Mouse (Mus musculus): ENCODE data around the gene A730009L09Rik. TPM values are rescaled to one million over a fixed set of nuclear protein-coding genes. Genes with fewer than 3 reads are reported as not detected.

Gene A730009L09Rik
- polyA plus RNA-seq, 1 experiment = not detected

DNA sequence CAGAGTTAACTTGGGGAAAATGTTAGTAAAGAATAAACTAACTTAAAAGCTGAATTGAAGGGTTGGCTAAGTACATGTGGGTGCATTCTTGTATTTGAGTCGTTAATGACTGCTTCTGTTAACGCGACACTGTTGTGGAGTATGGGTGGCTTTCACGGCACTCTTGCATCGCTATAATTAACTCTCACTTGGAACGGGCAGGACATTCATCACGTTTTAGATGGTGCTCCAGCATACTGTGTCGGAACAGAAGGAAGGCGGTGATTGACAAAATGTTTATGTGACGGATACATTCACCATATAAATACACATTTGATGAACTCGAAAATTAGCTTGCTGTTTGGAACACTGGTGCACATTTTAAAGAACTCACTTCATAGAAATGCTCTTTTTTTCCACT is 29.0 kb upstream of the A730009L09Rik start:
- H3K4me3 ChIP-seq (ENCODE audit: insufficient read depth, low read depth, low read length) = no peak overlapping the region
- H3K4me1 ChIP-seq (ENCODE audit: control insufficient read depth, insufficient read depth, low read length) = no peaks in the 10 kb centered on the region; the same call in 1 of the 2 replicates
- no peak overlapping the region for H3K27ac ChIP-seq (ENCODE audit: insufficient read depth, low read depth, low read length)
- WGBS = 24% methylated on average over 11 of the region's 11 CpGs
- TF ChIP-seq POLR2A (IDR thresholded peaks at IDR 0.05; ENCODE audit: insufficient read depth, low read depth, low read length) (no peak), CTCF (IDR thresholded peaks at IDR 0.05; ENCODE audit: insufficient read depth, low read depth, low read length) (no peak)

DNA sequence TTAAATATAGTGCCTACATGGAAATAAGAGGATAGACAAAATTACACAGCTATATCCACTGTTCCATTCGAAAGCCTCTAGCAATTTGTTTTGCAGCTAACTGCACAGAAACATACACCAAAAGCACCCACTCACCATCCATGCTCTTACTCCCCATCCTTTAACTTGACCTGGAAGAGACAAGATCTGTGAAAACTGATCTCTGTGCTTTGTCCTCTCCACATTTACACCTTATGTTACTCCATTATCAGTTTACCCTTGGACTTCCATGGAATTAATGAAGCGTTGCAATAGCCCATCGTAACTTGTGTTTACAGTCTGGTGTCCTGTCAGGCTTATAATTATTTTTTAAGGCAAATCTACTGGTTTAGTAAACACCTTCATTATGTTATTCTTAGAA is 20.1 kb upstream of the A730009L09Rik start:
- H3K27ac ChIP-seq (ENCODE audit: insufficient read depth, low read depth, low read length) = no peak overlapping the region
- TF ChIP-seq CTCF (IDR thresholded peaks at IDR 0.05; ENCODE audit: insufficient read depth, low read depth, low read length) (no peak), POLR2A (IDR thresholded peaks at IDR 0.05; ENCODE audit: insufficient read depth, low read depth, low read length) (no peak)
- no peak overlapping the region for H3K4me3 ChIP-seq (ENCODE audit: insufficient read depth, low read depth, low read length)
- no peaks in the 10 kb centered on the region for H3K4me1 ChIP-seq (ENCODE audit: control insufficient read depth, insufficient read depth, low read length)
- WGBS = 40% methylated on average over 3 of the region's 3 CpGs

DNA sequence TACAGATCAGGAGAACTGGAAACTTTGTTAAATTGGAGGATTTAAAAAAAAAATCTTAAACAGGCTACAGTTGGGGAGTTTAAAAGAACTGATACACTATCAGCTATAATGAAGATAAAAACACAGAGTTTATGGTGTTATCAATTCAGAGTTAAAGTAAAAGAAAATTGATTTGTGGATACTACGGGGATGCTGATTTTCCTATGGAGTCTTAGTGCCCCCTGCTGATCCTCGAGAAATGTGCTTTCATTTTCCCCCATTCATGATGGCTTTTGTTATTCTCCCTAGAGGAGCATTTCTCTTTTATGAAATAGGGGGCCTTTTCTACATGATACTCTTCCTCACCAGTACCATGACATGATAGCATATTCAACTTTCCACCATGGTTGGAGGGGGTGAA is 19.5 kb upstream of the A730009L09Rik start:
- H3K4me3 ChIP-seq (ENCODE audit: insufficient read depth, low read depth, low read length) = no peak overlapping the region
- no peak for TF ChIP-seq POLR2A (IDR thresholded peaks at IDR 0.05; ENCODE audit: insufficient read depth, low read depth, low read length)
- TF ChIP-seq CTCF (IDR thresholded peaks at IDR 0.05; ENCODE audit: insufficient read depth, low read depth, low read length) = no peak

GRCm38 (mm10) chr16:84507681-84508080 is 7.2 kb upstream of the A730009L09Rik start:
- WGBS = 50% methylated on average over 4 of the region's 4 CpGs
- Histone ChIP-seq H3K4me1 (ENCODE audit: control insufficient read depth, insufficient read depth, low read length) (no peaks in the 10 kb centered on the region), H3K27ac (ENCODE audit: insufficient read depth, low read depth, low read length) (no peak overlapping the region), H3K4me3 (ENCODE audit: insufficient read depth, low read depth, low read length) (no peak overlapping the region)
- TF ChIP-seq POLR2A (IDR thresholded peaks at IDR 0.05; ENCODE audit: insufficient read depth, low read depth, low read length) (no peak), CTCF (IDR thresholded peaks at IDR 0.05; ENCODE audit: insufficient read depth, low read depth, low read length) (no peak)

More for the DNA sequence above, 19.5 kb upstream of the A730009L09Rik start:
- Histone ChIP-seq H3K4me1 (ENCODE audit: control insufficient read depth, insufficient read depth, low read length) (no peaks in the 10 kb centered on the region), H3K27ac (ENCODE audit: insufficient read depth, low read depth, low read length) (no peak overlapping the region)
- WGBS = 8% methylated on average over 2 of the region's 2 CpGs

DNA sequence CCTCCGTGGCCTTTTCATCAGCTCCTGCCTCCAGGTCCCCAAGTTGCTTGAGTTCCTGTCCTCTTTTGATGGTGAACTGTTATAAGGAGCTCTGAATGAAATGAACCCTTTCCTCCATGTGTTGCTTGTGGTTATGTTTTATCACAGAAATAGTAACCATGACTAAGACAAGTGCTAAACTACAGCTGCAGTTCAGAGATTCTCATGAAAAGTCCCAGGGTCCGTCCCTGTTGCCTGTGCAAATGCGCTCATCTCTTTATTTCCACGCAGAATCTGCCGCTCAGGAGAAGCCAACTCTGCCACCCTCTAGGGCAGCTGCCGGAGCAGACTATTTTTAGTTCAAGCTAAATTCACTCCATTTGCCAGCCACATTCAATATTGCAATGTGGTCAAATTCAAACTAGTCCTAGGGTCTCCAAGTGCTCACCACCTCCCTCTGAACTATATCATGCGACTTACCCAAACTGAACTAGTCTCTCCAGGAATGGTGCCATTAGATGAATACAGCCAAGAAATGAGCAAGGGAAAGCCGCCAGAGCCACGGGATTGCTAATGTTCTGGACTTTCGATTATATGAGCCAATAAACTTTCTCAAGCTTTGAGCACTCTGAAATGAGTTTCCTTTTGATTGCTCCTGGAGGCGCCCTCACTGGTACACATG is 7.2 kb downstream of the A730009L09Rik start:
- Histone ChIP-seq H3K27ac (ENCODE audit: insufficient read depth, low read depth, low read length) (no peak overlapping the region), H3K4me3 (ENCODE audit: insufficient read depth, low read depth, low read length) (no peak overlapping the region), H3K4me1 (ENCODE audit: control insufficient read depth, insufficient read depth, low read length) (no peaks in the 10 kb centered on the region)
- TF ChIP-seq POLR2A (IDR thresholded peaks at IDR 0.05; ENCODE audit: insufficient read depth, low read depth, low read length) (no peak), CTCF (IDR thresholded peaks at IDR 0.05; ENCODE audit: insufficient read depth, low read depth, low read length) (no peak)
- 63% methylated on average over 11 of the region's 11 CpGs for WGBS

DNA sequence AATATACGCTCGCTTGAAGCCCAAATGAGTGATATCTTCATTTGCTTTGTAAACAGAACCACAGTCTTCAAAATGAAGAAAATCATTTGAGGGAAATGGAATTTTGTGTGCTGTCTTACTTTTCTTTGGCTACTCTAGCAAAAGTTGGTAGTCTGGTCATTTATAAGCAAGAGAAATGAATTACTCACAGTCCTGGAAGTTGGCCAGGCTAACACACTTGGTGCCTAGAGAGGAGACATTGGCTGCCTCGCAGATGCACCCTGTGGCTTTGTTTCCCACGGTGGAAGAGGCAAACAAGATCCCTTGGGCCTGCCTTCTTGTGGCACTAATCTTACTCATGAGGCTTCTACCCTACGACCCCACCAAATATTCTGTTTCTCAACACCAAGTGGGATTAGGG is 8.1 kb downstream of the A730009L09Rik start:
- no peak overlapping the region for H3K27ac ChIP-seq (ENCODE audit: insufficient read depth, low read depth, low read length)
- H3K4me3 ChIP-seq (ENCODE audit: insufficient read depth, low read depth, low read length) = no peak overlapping the region
- no peaks in the 10 kb centered on the region for H3K4me1 ChIP-seq (ENCODE audit: control insufficient read depth, insufficient read depth, low read length)
- TF ChIP-seq CTCF (IDR thresholded peaks at IDR 0.05; ENCODE audit: insufficient read depth, low read depth, low read length) (no peak), POLR2A (IDR thresholded peaks at IDR 0.05; ENCODE audit: insufficient read depth, low read depth, low read length) (no peak)
- 82% methylated on average over 5 of the region's 5 CpGs for WGBS

DNA sequence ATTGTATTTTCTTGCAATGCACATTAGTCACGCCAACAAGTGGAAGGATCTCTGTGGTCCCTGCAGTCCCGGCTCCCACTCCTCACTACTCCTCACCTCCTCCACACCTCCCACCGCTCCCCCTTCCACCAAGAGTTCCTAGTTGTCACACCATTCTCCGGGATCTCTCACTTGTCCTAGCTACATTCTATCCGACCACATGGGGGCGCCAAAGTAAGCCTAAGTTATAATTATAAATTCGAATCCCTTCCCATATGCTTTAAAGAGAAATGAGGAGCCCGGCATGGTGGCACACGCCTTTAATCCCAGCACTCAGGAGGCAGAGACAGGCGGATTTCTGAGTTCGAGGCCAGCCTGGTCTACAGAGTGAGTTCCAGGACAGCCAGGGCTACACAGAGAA is 12.5 kb downstream of the A730009L09Rik start:
- no peaks in the 10 kb centered on the region for H3K4me1 ChIP-seq (ENCODE audit: control insufficient read depth, insufficient read depth, low read length)
- H3K27ac ChIP-seq (ENCODE audit: insufficient read depth, low read depth, low read length) = no peak overlapping the region
- TF ChIP-seq POLR2A (IDR thresholded peaks at IDR 0.05; ENCODE audit: insufficient read depth, low read depth, low read length) = no peak
- 63% methylated on average over 11 of the region's 11 CpGs for WGBS
- no peak overlapping the region for H3K4me3 ChIP-seq (ENCODE audit: insufficient read depth, low read depth, low read length)

GRCm38 (mm10) chr16:84532803-84533202 is 17.9 kb downstream of the A730009L09Rik start:
- Histone ChIP-seq H3K27ac (ENCODE audit: insufficient read depth, low read depth, low read length) (no peak overlapping the region), H3K4me1 (ENCODE audit: control insufficient read depth, insufficient read depth, low read length) (no peaks in the 10 kb centered on the region), H3K4me3 (ENCODE audit: insufficient read depth, low read depth, low read length) (no peak overlapping the region)
- 93% methylated on average over 3 of the region's 3 CpGs for WGBS
- TF ChIP-seq CTCF (IDR thresholded peaks at IDR 0.05; ENCODE audit: insufficient read depth, low read depth, low read length) (no peak), POLR2A (IDR thresholded peaks at IDR 0.05; ENCODE audit: insufficient read depth, low read depth, low read length) (no peak)

- WGBS = 90% methylated on average over 4 of the region's 4 CpGs
- H3K4me1 ChIP-seq (ENCODE audit: control insufficient read depth, insufficient read depth, low read length) = no peaks in the 10 kb centered on the region
- H3K4me3 ChIP-seq (ENCODE audit: insufficient read depth, low read depth, low read length) = no peak overlapping the region
- no peak for TF ChIP-seq POLR2A (IDR thresholded peaks at IDR 0.05; ENCODE audit: insufficient read depth, low read depth, low read length)
- TF ChIP-seq CTCF (IDR thresholded peaks at IDR 0.05; ENCODE audit: insufficient read depth, low read depth, low read length) = no peak
- H3K27ac ChIP-seq (ENCODE audit: insufficient read depth, low read depth, low read length) = no peak overlapping the region
These were observed 31.1 kb downstream of the A730009L09Rik start for GRCm38 (mm10) chr16:84546059-84546458.

GRCm38 (mm10) chr16:84549122-84549521 is 34.2 kb downstream of the A730009L09Rik start:
- Histone ChIP-seq H3K27ac (ENCODE audit: insufficient read depth, low read depth, low read length) (no peak overlapping the region), H3K4me3 (ENCODE audit: insufficient read depth, low read depth, low read length) (no peak overlapping the region), H3K4me1 (ENCODE audit: control insufficient read depth, insufficient read depth, low read length) (no peaks in the 10 kb centered on the region)
- 41% methylated on average over 9 of the region's 9 CpGs for WGBS
- no peak for TF ChIP-seq POLR2A (IDR thresholded peaks at IDR 0.05; ENCODE audit: insufficient read depth, low read depth, low read length)
- no peak for TF ChIP-seq CTCF (IDR thresholded peaks at IDR 0.05; ENCODE audit: insufficient read depth, low read depth, low read length)
